Mouse (Mus musculus): ENCODE results near the gene Trabd.

GRCm38 (mm10) chr15:89063001-89063400, 11.9 kb upstream of the Trabd start:
- TF ChIP-seq CTCF (IDR thresholded peaks at IDR 0.05; ENCODE audit: control insufficient read depth, insufficient read depth, low read length) (no peak), POLR2A (IDR thresholded peaks at IDR 0.05; ENCODE audit: borderline replicate concordance, control insufficient read depth, low read depth, low read length) (no peak)
